Mouse (Mus musculus) thymus, postnatal 25 days (tissue): ENCODE data around the gene Pheta2.
"Not testable (repeated sequence)": the region's sequence is repeated elsewhere in the genome, so short reads cannot be mapped to it uniquely, and the experiment has no call there.

Experiments used
- DNase-seq: peaks from one replicate; pipeline ENCODE4 v3.0.0; 2022

The Pheta2 gene

GRCm38 (mm10) chr15:82343368-82344287 is 4.9 kb downstream of the Pheta2 start:
- no peak for DNase-seq

GRCm38 (mm10) chr15:82344971-82345370 is 6.2 kb downstream of the Pheta2 start:
- DNase-seq = no peak

DNA sequence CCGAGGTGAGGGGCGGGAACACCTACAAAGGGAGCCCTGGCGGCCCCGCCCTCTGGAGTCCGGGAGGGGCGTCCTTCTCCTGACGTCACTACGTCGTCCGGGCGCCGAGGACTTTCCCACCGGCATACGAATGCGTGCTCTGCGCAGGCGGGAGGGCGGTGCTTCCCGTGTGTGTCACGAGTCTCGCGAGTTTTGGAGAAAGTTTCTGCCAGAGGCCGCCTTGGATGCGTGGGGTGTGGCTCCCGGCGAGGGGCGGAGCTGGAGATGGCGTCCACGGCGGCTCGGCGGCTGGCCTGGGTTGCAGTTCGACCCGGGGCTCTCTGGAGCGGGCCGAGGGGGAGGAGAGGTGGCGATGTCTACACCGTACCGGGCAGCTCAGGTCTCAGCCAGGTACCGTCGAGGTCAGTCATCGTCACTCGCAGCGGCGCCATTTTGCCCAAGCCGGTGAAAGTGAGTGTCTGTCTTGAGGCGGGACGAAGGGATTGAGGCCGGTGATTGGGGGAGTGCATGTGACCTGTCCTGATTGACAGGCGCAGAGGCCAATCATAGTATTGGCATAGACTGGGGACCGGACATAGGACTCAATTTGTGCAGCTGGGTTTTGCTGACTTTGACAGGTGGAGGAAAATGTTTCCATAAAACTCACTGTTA is 7.2 kb downstream of the Pheta2 start:
- peak; percentile 98 for DNase-seq

DNA sequence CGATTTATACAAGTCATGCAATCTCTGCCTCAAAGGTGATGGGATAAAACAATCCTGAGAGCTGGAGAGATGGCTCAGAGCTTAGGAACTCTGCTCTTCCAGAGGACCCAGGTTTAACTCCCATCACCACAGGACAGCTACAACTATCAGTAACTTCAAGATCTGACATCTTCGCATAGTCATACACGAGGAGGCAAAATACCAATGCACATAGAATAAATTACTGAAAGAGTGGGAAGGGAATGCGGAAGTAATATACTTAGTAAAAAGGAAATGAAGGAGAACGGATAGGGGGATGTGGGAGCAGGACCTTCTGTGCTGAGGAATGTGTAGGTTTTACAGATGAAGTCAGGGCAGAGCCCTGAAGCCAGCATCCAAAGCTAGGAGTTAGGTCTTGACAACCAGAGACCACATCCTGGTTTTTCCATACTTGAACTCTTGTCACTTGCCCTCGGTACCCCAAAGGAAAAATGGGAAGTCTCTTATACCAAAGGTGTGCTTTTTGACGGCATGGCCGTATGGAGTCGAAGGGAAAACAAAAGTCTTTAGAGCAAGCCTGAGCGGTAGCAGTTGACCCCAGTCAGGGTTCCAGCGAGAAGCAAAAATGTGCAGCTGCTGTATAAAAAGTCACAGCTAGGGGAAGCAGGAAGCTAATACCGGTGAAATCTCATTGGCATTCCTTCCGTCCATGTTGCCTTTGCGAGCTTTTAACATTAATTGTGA is 8.0 kb downstream of the Pheta2 start:
- DNase-seq = no peak

- no peak for DNase-seq
Measured at GRCm38 (mm10) chr15:82347303-82347676, 8.5 kb downstream of the Pheta2 start.

DNA sequence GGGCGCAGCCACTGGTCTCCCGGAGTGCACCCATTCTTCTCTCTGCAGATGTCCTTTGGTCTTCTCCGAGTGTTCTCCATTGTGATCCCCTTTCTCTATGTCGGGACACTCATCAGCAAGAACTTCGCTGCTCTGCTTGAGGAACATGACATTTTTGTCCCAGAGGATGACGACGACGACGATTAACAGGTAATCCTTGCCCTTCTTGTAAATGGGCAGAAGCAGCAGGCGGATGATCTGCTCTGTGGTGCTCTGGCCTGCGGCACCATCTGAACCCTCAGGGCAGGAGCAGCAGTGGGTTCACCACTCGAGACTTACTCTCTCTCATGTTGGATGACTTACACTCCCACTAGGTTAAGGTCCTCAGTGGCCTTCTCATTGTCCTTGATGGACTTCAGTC is 9.1 kb downstream of the Pheta2 start:
- DNase-seq = no peak

- no peak for DNase-seq
Measured at GRCm38 (mm10) chr15:82348258-82348998, 9.7 kb downstream of the Pheta2 start.

GRCm38 (mm10) chr15:82348999-82349341 is 10.2 kb downstream of the Pheta2 start:
- DNase-seq = no peak

DNA sequence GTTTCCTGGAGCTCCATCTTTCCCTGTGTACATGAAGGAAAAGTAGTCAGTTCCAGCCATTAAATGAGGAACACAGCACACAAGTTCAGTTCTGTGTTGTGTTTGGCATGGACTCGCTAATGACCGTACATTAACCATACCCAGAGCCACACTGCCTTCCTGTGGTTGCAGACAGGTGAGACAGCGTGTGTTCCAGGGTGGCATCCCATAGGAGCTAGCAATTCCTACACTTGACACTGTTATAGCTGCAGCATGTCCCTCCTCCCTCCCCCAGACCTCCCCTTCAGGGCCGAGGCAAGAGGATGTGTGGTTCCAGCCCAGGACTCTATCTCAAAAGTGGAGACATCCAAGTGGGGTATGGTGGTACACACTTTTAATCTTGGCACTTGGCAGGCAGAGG is 11.6 kb downstream of the Pheta2 start:
- no peak for DNase-seq

DNA sequence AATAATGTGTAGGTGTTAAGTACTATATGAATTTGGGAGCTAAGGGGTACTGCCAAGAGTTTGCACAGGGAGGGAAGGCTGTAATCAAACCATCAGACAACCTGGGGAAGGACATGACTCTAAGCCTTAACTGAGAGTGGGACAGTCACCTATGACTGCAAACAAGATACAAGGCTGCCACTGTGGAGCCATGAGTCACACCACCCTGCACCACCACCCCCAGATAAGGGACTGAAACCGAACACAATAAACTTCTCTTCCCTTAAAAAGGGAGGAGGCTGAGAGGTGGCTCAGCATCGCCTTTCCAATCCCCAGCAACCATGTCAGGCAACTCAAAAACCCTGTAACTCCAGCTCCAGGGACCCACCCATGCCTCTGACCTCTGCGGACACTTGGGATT is 12.7 kb downstream of the Pheta2 start:
- DNase-seq = no peak

GRCm38 (mm10) chr15:82353078-82353744 is 14.5 kb downstream of the Pheta2 start:
- peak; percentile 22 for DNase-seq

- DNase-seq = no peak
Measured at GRCm38 (mm10) chr15:82353745-82354113, 15.0 kb downstream of the Pheta2 start.

GRCm38 (mm10) chr15:82354126-82354945 is 15.6 kb downstream of the Pheta2 start, which contains the start of gene Ndufa6:
Gene Ndufa6, minus strand, starts transcription at chr15:82354322.
- peak; percentile 96 for DNase-seq

DNA sequence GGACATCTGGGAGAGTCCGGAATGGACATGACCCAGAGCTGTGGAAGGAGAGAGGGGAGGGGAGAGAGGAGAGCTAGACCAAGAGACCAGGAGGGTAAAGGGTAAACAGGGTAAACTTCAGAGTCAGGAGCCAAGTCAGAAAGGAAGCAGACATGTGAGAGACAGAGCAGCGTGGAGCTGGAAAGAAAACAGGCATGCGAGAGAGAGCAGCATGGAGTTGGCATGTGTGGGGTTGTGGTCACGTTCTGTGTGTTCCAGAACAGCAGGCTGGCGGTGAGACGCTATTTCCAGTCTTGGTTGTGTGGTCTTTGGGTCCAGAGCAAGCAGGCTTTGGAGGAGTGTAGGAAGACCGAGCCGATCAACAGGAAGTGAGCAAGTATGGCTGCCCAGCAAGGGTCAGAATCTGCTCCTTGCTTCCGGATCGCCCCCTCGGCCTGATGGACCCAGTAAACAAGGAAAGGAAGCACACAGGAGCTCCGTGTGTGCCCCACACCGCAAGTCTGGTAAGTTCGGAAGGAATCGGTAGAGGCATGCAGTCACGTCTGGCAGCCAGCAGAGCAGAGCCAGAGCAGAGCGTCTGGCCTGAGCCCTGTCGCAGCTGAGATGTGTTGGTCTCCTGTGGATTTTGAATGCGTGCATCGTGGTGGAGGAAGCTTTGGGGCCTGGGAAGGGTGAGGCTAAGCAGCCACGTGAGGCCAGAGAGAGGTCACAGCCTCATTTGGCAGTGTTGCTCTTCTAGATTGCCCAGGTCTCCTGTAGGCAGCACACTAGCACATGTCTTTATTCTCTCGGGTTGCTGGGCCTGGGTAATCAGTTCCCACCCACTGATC is 19.9 kb downstream of the Pheta2 start:
- no peak for DNase-seq

GRCm38 (mm10) chr15:82361459-82362018 is 22.8 kb downstream of the Pheta2 start:
- peak; percentile 37 for DNase-seq

DNA sequence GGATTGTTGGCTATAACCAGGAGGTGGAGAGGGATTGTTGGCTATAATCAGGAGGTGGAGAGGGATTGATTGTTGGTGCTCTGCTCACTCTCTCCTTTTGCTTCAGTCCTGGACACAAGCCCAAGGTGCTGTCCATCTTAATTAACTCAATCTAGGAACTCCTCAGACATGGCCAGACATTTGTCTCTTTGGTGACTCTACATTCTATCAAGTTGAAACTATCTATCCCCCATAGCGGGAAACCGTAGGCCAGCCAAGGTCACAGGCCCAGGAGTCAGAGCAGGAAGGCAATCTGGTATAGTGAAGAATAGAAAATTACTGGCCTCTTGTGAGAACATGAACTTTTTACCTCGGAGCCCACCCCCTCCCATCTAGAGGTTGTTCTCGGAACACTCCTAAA is 23.5 kb downstream of the Pheta2 start:
- DNase-seq = no peak

DNA sequence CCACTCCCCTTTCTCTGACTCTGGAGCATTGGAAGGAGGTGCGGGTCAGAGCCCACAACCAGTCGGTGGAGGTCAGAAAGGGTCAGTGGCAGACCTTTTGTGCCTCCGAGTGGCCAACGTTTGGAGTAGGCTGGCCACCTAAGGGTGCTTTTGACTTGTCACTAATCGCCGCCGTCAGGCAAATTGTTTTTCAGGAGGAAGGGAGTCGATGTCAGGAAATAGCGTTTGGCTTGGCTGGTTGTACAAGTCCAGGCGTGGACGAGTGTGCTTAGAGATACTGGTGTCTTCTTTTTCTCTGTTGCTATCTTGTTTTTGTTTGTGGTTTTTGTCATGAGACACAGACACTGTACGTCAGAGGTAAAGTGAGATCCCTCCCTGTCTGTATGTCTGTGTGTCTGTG is 25.1 kb downstream of the Pheta2 start:
- not testable (repeated sequence) for DNase-seq

- not testable (repeated sequence) for DNase-seq
Measured at GRCm38 (mm10) chr15:82364561-82364960, 25.8 kb downstream of the Pheta2 start.

- no peak for DNase-seq
Measured at GRCm38 (mm10) chr15:82368146-82368545, 29.4 kb downstream of the Pheta2 start.

DNA sequence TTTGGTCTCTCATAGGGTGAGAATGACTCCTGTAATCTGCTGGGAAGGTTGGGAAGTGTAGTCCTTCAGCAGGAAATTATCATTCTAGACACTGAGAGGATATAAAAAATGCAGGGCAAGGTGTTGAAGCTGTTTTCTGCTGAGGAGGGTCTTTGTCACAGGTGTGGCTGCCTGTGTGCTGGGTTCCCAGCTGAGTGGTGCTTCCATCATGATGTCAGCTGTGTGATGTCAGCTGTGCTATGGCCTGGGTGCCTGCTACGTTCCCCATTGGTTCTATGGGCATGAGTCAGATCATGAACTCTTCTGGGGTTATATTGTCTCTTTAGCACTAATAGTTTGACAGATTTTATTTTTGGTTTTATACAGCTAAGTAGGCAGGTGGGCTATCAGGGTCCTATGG is 30.1 kb downstream of the Pheta2 start:
- no peak for DNase-seq
